Mouse (Mus musculus) brain, embryonic 14.5 days (tissue): ENCODE measurements around the gene Scin.

Source experiments
- CTCF ChIP-seq: fragments of 200-500 bp; IDR thresholded peaks from 2 replicates; pipeline ENCODE4 v1.5.1; 2012; ENCODE audit warnings: inconsistent platforms, mild to moderate bottlenecking, moderate library complexity, borderline replicate concordance; ENCODE audit not compliant: insufficient read depth, insufficient read length; ENCODE audit errors: extremely low read depth
- POLR2A ChIP-seq: fragments of 200-500 bp; IDR thresholded peaks from 2 replicates; pipeline ENCODE4 v1.6.1; 2012; ENCODE audit warnings: mild to moderate bottlenecking, inconsistent platforms, borderline replicate concordance; ENCODE audit not compliant: poor library complexity, insufficient read depth, insufficient read length, severe bottlenecking; ENCODE audit errors: extremely low read depth

DNA sequence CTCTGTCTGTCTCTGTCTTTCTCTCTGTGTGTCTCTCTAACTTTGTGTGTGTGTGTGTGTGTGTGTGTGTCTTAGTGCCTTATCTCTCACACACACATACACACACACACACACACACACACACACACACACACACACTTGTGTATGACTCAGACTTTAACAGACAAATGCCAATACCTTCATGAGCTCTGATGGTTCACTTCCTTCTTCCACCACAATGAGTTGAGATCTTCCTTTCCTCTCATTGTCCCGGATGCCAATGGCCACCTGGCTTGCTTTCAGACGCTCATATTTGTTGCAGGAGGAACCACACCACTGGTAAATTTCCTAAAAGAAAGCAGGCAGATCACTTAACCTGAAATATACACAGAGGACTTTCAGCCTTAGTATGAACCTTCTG is 29.3 kb downstream of the Scin start:
- TF ChIP-seq CTCF, result no peak
- TF ChIP-seq POLR2A, result no peak
